Mouse (Mus musculus): ENCODE data around the gene Olfr711. TPM values are rescaled to one million over a fixed set of nuclear protein-coding genes. Genes with fewer than 3 reads are reported as not detected.
"Not testable (repeated sequence)": the region's sequence is repeated elsewhere in the genome, so short reads cannot be mapped to it uniquely, and the experiment has no call there.

The Olfr711 gene
- not detected in 2 replicates for polyA plus RNA-seq (2012; rRNA removed)

DNA sequence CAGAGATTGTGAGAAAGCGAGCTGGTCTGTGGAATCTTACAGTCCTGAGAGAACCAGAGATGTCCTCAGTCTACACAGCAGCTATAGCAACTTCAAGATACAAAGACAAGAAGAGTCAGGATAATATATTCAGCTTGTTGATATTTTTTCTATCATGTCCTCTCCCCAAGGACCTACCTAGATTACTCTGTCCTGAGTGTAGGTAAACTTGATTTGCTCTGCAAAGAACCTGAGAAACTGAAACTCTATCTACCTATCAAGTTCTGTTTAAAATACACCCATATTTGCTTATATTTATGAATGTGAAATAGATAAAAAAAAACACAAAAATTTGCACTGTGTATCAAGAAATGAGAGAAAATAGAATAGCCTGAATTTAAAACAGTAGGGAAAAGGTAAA lies at the start of gene Olfr711:
Olfr711 (minus strand) TSS at position 101 of the 400 bp plus-strand sequence.
- WGBS = 73% methylated on average over 1 of the region's 1 CpGs
- H3K36me3 ChIP-seq (ENCODE audit: control insufficient read depth, insufficient read depth, low read length) = no peaks in the 10 kb centered on the region
- no peaks in the 10 kb centered on the region for H3K4me1 ChIP-seq (ENCODE audit: control insufficient read depth, insufficient read depth, insufficient read length, low read length)
- H3K4me3 ChIP-seq (ENCODE audit: low read depth, low read length) = no peak within 1 kb of the TSS
- no peak within 1 kb of the TSS for H3K27ac ChIP-seq (ENCODE audit: insufficient read depth, low read depth, low read length)
- H3K27me3 ChIP-seq (ENCODE audit: control insufficient read depth, insufficient read depth, low read length) = 0 out of 2 replicates have a peak, but pooled peaks cover 2% of the 10 kb centered on the region
- no peak for TF ChIP-seq CTCF (IDR thresholded peaks at IDR 0.05; ENCODE audit: extremely low read depth, insufficient read length, insufficient replicate concordance, low read depth, low read length)
- TF ChIP-seq POLR2A (IDR thresholded peaks at IDR 0.05; ENCODE audit: low read depth, low read length) = no peak

GRCm38 (mm10) chr7:107005972-107006371 lies 30.7 kb upstream of the Olfr711 start, which contains the start of gene Olfr2:
Gene Olfr2 (minus strand): TSS chr7:107006072.
- Histone ChIP-seq H3K36me3 (ENCODE audit: control insufficient read depth, insufficient read depth, low read length) (no peaks in the 10 kb centered on the region), H3K27ac (ENCODE audit: insufficient read depth, low read depth, low read length) (no peak within 1 kb of the TSS), H3K4me1 (ENCODE audit: control insufficient read depth, insufficient read depth, insufficient read length, low read length) (peaks cover 3% of the 10 kb centered on the region; the same call in 1 of the 2 replicates), H3K4me3 (ENCODE audit: low read depth, low read length) (no peak within 1 kb of the TSS), H3K27me3 (ENCODE audit: control insufficient read depth, insufficient read depth, low read length) (no peaks in the 10 kb centered on the region)
- TF ChIP-seq POLR2A (IDR thresholded peaks at IDR 0.05; ENCODE audit: low read depth, low read length) (no peak), CTCF (IDR thresholded peaks at IDR 0.05; ENCODE audit: extremely low read depth, insufficient read length, insufficient replicate concordance, low read depth, low read length) (no peak)
- 57% methylated on average over 1 of the region's 1 CpGs for WGBS

- H3K27ac ChIP-seq (ENCODE audit: insufficient read depth, low read depth, low read length) = no peak overlapping the region
- no peaks in the 10 kb centered on the region for H3K27me3 ChIP-seq (ENCODE audit: control insufficient read depth, insufficient read depth, low read length)
- H3K4me1 ChIP-seq (ENCODE audit: control insufficient read depth, insufficient read depth, insufficient read length, low read length) = peaks cover 5% of the 10 kb centered on the region; the same call in 1 of the 2 replicates
- no peak for TF ChIP-seq POLR2A (IDR thresholded peaks at IDR 0.05; ENCODE audit: low read depth, low read length)
- TF ChIP-seq CTCF (IDR thresholded peaks at IDR 0.05; ENCODE audit: extremely low read depth, insufficient read length, insufficient replicate concordance, low read depth, low read length) = no peak
- no peaks in the 10 kb centered on the region for H3K36me3 ChIP-seq (ENCODE audit: control insufficient read depth, insufficient read depth, low read length)
- no peak overlapping the region for H3K4me3 ChIP-seq (ENCODE audit: low read depth, low read length)
- 9% methylated on average over 3 of the region's 3 CpGs for WGBS
Measured at GRCm38 (mm10) chr7:107004169-107004568, 28.9 kb upstream of the Olfr711 start.

DNA sequence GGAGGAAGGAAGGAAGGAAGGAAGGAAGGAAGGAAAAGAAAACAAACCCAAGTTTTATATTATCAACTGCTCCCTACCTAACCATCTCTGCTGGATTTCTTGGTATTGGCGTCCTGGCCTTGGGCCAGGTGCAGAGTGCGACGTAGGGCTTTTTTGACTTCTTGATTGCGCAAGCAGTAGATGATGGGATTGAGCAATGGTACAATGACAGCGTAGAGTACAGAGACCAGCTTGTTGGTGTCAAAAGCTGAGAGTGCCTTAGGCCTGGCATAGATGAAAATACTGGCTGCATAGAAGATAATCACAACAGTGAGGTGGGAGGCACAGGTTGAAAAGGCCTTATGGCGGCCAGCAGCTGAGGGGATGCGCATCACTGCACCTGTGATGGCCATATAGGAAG lies 25.5 kb upstream of the Olfr711 start:
- TF ChIP-seq POLR2A (IDR thresholded peaks at IDR 0.05; ENCODE audit: low read depth, low read length) = no peak
- TF ChIP-seq CTCF (IDR thresholded peaks at IDR 0.05; ENCODE audit: extremely low read depth, insufficient read length, insufficient replicate concordance, low read depth, low read length) = no peak
- peaks cover 5% of the 10 kb centered on the region; the same call in 1 of the 2 replicates for H3K4me1 ChIP-seq (ENCODE audit: control insufficient read depth, insufficient read depth, insufficient read length, low read length)
- H3K4me3 ChIP-seq (ENCODE audit: low read depth, low read length) = no peak overlapping the region
- H3K36me3 ChIP-seq (ENCODE audit: control insufficient read depth, insufficient read depth, low read length) = no peaks in the 10 kb centered on the region
- H3K27ac ChIP-seq (ENCODE audit: insufficient read depth, low read depth, low read length) = no peak overlapping the region
- no peaks in the 10 kb centered on the region for H3K27me3 ChIP-seq (ENCODE audit: control insufficient read depth, insufficient read depth, low read length)
- WGBS = 67% methylated on average over 7 of the region's 7 CpGs

DNA sequence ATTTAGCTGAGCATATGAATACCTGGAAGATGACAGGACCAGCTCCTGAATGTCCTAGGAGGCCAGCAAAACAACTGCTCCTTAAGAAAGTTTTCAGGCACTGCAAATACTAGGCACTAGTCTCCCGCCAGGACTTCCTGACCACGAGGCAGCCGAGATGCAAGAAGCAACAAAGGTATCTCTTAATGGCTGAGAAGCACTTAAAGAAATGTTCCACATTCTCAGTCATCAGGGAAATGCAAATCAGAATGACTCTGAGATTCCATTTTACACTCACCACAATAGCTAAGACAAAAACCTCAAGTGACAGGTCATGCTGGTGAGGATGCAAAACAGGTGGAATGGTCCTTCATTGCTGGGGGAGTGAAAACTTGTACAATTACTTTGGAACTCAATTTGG lies 10.0 kb upstream of the Olfr711 start:
- no peaks in the 10 kb centered on the region for H3K4me1 ChIP-seq (ENCODE audit: control insufficient read depth, insufficient read depth, insufficient read length, low read length)
- no peak for TF ChIP-seq POLR2A (IDR thresholded peaks at IDR 0.05; ENCODE audit: low read depth, low read length)
- TF ChIP-seq CTCF (IDR thresholded peaks at IDR 0.05; ENCODE audit: extremely low read depth, insufficient read length, insufficient replicate concordance, low read depth, low read length) = no peak
- no peaks in the 10 kb centered on the region for H3K27me3 ChIP-seq (ENCODE audit: control insufficient read depth, insufficient read depth, low read length)
- H3K36me3 ChIP-seq (ENCODE audit: control insufficient read depth, insufficient read depth, low read length) = no peaks in the 10 kb centered on the region
- 88% methylated on average over 3 of the region's 3 CpGs for WGBS
- no peak overlapping the region for H3K27ac ChIP-seq (ENCODE audit: insufficient read depth, low read depth, low read length)
- no peak overlapping the region for H3K4me3 ChIP-seq (ENCODE audit: low read depth, low read length)

GRCm38 (mm10) chr7:106967503-106967902 lies 7.8 kb downstream of the Olfr711 start:
- H3K27me3 ChIP-seq (ENCODE audit: control insufficient read depth, insufficient read depth, low read length); H3K4me1 ChIP-seq (ENCODE audit: control insufficient read depth, insufficient read depth, insufficient read length, low read length): not testable (repeated sequence)

DNA sequence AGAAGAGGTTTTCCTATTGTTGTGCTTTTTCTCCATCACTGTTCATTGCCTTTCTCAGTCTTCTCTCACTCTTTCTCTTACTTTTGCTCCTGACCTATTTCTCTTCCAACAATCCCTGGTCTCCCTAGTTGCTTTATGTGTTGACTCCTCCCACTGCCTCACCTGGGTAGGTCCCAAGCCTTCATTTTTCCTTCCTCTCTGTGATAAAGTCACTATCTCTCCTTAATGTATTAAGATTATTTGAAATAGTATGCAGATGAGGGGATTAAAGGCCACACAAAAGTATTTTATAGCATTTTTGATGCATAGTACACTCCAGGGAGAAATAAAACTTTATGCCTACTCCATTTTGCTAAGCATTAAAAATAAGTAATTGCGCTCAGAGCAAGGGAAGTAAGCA lies 11.4 kb downstream of the Olfr711 start, which contains the start of gene Olfr6:
Olfr6 (minus strand) TSS at position 101 of the 400 bp plus-strand sequence.
- H3K4me1 ChIP-seq (ENCODE audit: control insufficient read depth, insufficient read depth, insufficient read length, low read length) = no peaks in the 10 kb centered on the region
- H3K27ac ChIP-seq (ENCODE audit: insufficient read depth, low read depth, low read length) = no peak within 1 kb of the TSS
- TF ChIP-seq POLR2A (IDR thresholded peaks at IDR 0.05; ENCODE audit: low read depth, low read length) (no peak), CTCF (IDR thresholded peaks at IDR 0.05; ENCODE audit: extremely low read depth, insufficient read length, insufficient replicate concordance, low read depth, low read length) (no peak)
- 94% methylated on average over 1 of the region's 1 CpGs for WGBS
- H3K36me3 ChIP-seq (ENCODE audit: control insufficient read depth, insufficient read depth, low read length) = no peaks in the 10 kb centered on the region
- no peak within 1 kb of the TSS for H3K4me3 ChIP-seq (ENCODE audit: low read depth, low read length)
- H3K27me3 ChIP-seq (ENCODE audit: control insufficient read depth, insufficient read depth, low read length) = no peaks in the 10 kb centered on the region

More at GRCm38 (mm10) chr7:106967503-106967902, 7.8 kb downstream of the Olfr711 start:
- not testable (repeated sequence) for H3K27ac ChIP-seq (ENCODE audit: insufficient read depth, low read depth, low read length); H3K36me3 ChIP-seq (ENCODE audit: control insufficient read depth, insufficient read depth, low read length); H3K4me3 ChIP-seq (ENCODE audit: low read depth, low read length)

Data from small intestine, adult 2 months (tissue).